ENCODE assay signal across 11 mouse cellular contexts in the genomic region with DNA sequence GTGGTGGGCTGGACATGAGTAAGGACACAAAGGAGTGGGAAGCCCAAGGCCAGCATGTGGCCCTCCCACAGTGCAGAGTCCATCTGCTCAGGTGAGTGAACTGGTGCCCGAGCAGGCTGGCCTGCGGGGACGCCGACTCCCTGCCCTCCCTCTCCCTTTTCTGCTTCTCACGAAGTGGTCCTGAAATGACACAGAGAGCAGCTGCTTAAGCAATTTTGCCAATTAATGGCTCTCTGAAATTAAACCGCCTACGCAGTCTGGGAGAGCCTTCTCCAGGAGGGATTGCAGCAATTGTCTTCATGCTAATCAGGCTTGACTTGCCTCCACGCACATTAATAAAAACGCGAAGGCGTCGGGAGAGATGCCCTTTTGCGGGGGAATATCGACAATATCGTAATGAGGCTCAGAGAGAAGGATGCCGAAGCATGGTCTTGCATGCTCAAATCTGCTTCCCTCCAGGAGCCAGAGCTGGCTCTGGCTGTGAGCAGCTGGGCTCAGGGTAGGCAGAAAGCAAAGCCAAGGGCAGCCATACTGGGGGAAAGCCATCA.
DNase-seq lines count a peak whose midpoint lies in the region; ATAC-seq and TF ChIP-seq lines count a peak whose summit lies in the region.
"Had no signal": no experiment of that assay in that cellular context is flagged by ENCODE, and none has a peak within 500 bp of the region (broad histone marks: within the 10 kb centered on the region; RNA-seq: fewer than 3 reads in every experiment).

No protein-coding gene starts in this region.

- 6% methylated on average over 16 of the region's 16 CpGs for WGBS in forebrain, postnatal 0 days
- WGBS in kidney, embryonic 16.5 days = 71% methylated on average over 16 of the region's 16 CpGs

- H3K9ac ChIP-seq in forebrain, postnatal 0 days = no peak overlapping the region
- H3K9ac ChIP-seq in kidney, embryonic 16.5 days (replicated peaks; ENCODE audit: low read length) = no peak overlapping the region

- no peaks in the 10 kb centered on the region; the same call in 1 of the 2 replicates for H3K27me3 ChIP-seq in forebrain, postnatal 0 days (ENCODE audit: insufficient read depth, low read length)
- peaks cover 21% of the 10 kb centered on the region for H3K27me3 ChIP-seq in kidney, embryonic 16.5 days (ENCODE audit: insufficient read depth, low read length)

- H3K36me3 ChIP-seq in forebrain, postnatal 0 days (ENCODE audit: insufficient read depth) = no peaks in the 10 kb centered on the region
- H3K36me3 ChIP-seq in kidney, embryonic 16.5 days (ENCODE audit: insufficient read depth, low read length) = no peaks in the 10 kb centered on the region
- H3K36me3 ChIP-seq: embryonic facial prominence, embryonic 10.5 days had no signal

- peak; percentile 70 for ATAC-seq in forebrain, postnatal 0 days
- no peak for ATAC-seq in kidney, embryonic 16.5 days (ENCODE audit: low FRiP score, low TSS enrichment)

- peaks cover 8% of the 10 kb centered on the region; the same call in 1 of the 2 replicates for H3K4me1 ChIP-seq in forebrain, postnatal 0 days (ENCODE audit: insufficient read depth)
- H3K4me1 ChIP-seq in kidney, embryonic 16.5 days (ENCODE audit: insufficient read depth, low read length) = no peaks in the 10 kb centered on the region

- intact Hi-C loops in left cerebral cortex, postnatal 14 days (cut with DNase I) = no loop called here

- no peak overlapping the region for H3K27ac ChIP-seq in forebrain, postnatal 0 days (ENCODE audit: low read depth, low read length)
- no peak overlapping the region for H3K27ac ChIP-seq in kidney, embryonic 16.5 days (ENCODE audit: low read length)
- H3K27ac ChIP-seq: embryonic facial prominence, embryonic 10.5 days had no signal

- DNase-seq in frontal cortex, postnatal 14 days (ENCODE audit: low spot score in 2 of 2) = peak; percentile 17 to 40
- DNase-seq in frontal cortex, postnatal 36 days (ENCODE audit: low spot score in 2 of 2) = no peak
- DNase-seq in forebrain, postnatal 0 days = peak; percentile 65
- DNase-seq in left cerebral cortex, postnatal 14 days (ENCODE audit: low spot score in 2 of 2) = peak; percentile 33 to 42
- DNase-seq in right cerebral cortex, postnatal 25 days = peak; percentile 11
- no peak for DNase-seq in urinary bladder, adult 18-20 months (ENCODE audit: low spot score in 2 of 2)
- no peak for DNase-seq in embryo, embryonic 10 days (ENCODE audit: low spot score)
- DNase-seq: lung, adult 18-20 months; thymus, postnatal 14 days had no signal

- no peak for TF ChIP-seq CTCF in forebrain, postnatal 0 days (IDR thresholded peaks at IDR 0.05; ENCODE audit: low read depth)

- H3K4me2 ChIP-seq in forebrain, postnatal 0 days (ENCODE audit: low read depth) = 0 out of 2 replicates have a peak overlapping the region, but pooled peaks have one; percentile 17
- no peak overlapping the region for H3K4me2 ChIP-seq in kidney, embryonic 16.5 days (replicated peaks; ENCODE audit: low read depth, low read length)

- H3K9me3 ChIP-seq in forebrain, postnatal 0 days (ENCODE audit: low read length) = no peaks in the 10 kb centered on the region
- no peaks in the 10 kb centered on the region for H3K9me3 ChIP-seq in kidney, embryonic 16.5 days (ENCODE audit: low read length)
- H3K9me3 ChIP-seq: embryonic facial prominence, embryonic 10.5 days had no signal

- no peak overlapping the region for H3K4me3 ChIP-seq in forebrain, postnatal 0 days (ENCODE audit: low read depth, low read length)
- H3K4me3 ChIP-seq in kidney, embryonic 16.5 days (ENCODE audit: low read length) = no peak overlapping the region
- H3K4me3 ChIP-seq: embryonic facial prominence, embryonic 10.5 days had no signal

Comparison
In these comparisons a context has a peak if more than half of its experiments do, and no peak if none do; other contexts are left out.
1. DNase-seq: peak in frontal cortex, postnatal 14 days (2 of 2), forebrain, postnatal 0 days (single experiment), left cerebral cortex, postnatal 14 days (2 of 2) and right cerebral cortex, postnatal 25 days (single experiment); none in frontal cortex, postnatal 36 days (0 of 2), urinary bladder, adult 18-20 months (0 of 2) and embryo, embryonic 10 days (single experiment).